Mouse (Mus musculus) kidney, postnatal 0 days (tissue): Measurements from ENCODE around the gene Zbp1. TPM values are rescaled to one million over a fixed set of nuclear protein-coding genes. Genes with fewer than 3 reads are reported as not detected.

Experiments used
- ATAC-seq: fragments of 200-750 bp; cut with Nextera tagmentation; replicated peaks from 2 replicates; pipeline ENCODE4 v1.8.0; 2017; ENCODE audit warnings: low read depth, moderate number of reproducible peaks, moderate TSS enrichment, moderate library complexity; ENCODE audit not compliant: low FRiP score
- DNase-seq: peaks from one replicate; pipeline ENCODE4 v3.0.0-alpha.2; 2016; ENCODE audit warnings: low spot score
- H3K27ac ChIP-seq: fragments of 300-500 bp; sonication (generic); 2 replicates; pipeline ENCODE4 v1.5.1; 2014; ENCODE audit warnings: mild to moderate bottlenecking
- H3K27me3 ChIP-seq: fragments of 300-500 bp; sonication (generic); 2 replicates; pipeline ENCODE4 v1.6.1; 2014; ENCODE audit warnings: low read length, mixed read lengths; ENCODE audit not compliant: insufficient read depth
- H3K36me3 ChIP-seq: fragments of 300-500 bp; sonication (generic); 2 replicates; pipeline ENCODE4 v1.6.1; 2014; ENCODE audit warnings: low read length, mixed read lengths; ENCODE audit not compliant: insufficient read depth
- H3K4me1 ChIP-seq: fragments of 300-500 bp; sonication (generic); replicated peaks from 2 replicates; pipeline ENCODE4 v1.6.1; 2014; ENCODE audit warnings: antibody characterized with exemption, low read length, mixed read lengths; ENCODE audit not compliant: insufficient read depth
- H3K4me2 ChIP-seq: fragments of 300-500 bp; sonication (generic); 2 replicates; pipeline ENCODE4 v1.6.1; 2014; ENCODE audit warnings: mild to moderate bottlenecking, low read length, moderate library complexity, mixed read lengths
- H3K4me3 ChIP-seq: fragments of 300-500 bp; sonication (generic); replicated peaks from 2 replicates; pipeline ENCODE4 v1.5.1; 2014; ENCODE audit warnings: low read depth, low read length
- H3K9ac ChIP-seq: fragments of 300-500 bp; sonication (generic); 2 replicates; pipeline ENCODE4 v1.6.1; 2014; ENCODE audit warnings: low read depth, low read length
- H3K9me3 ChIP-seq: fragments of 300-500 bp; sonication (generic); replicated peaks from 2 replicates; pipeline ENCODE4 v1.6.1; 2016; ENCODE audit warnings: low read length, inconsistent platforms, mixed read lengths
- CTCF ChIP-seq: IDR thresholded peaks from 2 replicates; pipeline ENCODE4 v1.5.1; 2016; ENCODE audit warnings: antibody characterized with exemption, low read depth, mild to moderate bottlenecking, moderate library complexity
- WGBS: fragments of 180-500 bp; shearing (Covaris S2); extraction: QIAGEN DNeasy Blood & Tissue Kit; methylation state at CpG from one replicate; pipeline ENCODE4 v1.1.7; 2014; 5-methylcytosine and 5-hydroxymethylcytosine counted together
- polyA plus RNA-seq: library from polyadenylated mRNA; unstranded; fragments of >200 nt; fragmentation: Nextera tagmentation; extraction: Ambion mirVana; gene quantifications from 2 replicates; pipeline ENCODE4 v1.2.1, GENCODE M21; 2015

Gene Zbp1
- polyA plus RNA-seq, 1 experiment from 2014 or later, result 1.7 TPM

- Histone ChIP-seq H3K4me3 (no peak overlapping the region), H3K27me3 (no peaks in the 10 kb centered on the region), H3K4me2 (no peak overlapping the region), H3K9ac (no peak overlapping the region), H3K9me3 (no peaks in the 10 kb centered on the region), H3K4me1 (no peaks in the 10 kb centered on the region), H3K36me3 (no peaks in the 10 kb centered on the region), H3K27ac (no peak overlapping the region)
- DNase-seq (no peak), ATAC-seq (no peak)
- no peak for TF ChIP-seq CTCF
- 93% methylated on average over 7 of the region's 7 CpGs for WGBS
Measured at GRCm38 (mm10) chr2:173209091-173209815, 9.5 kb downstream of the Zbp1 start.

GRCm38 (mm10) chr2:173207051-173207450 is 11.7 kb downstream of the Zbp1 start:
- whole genome bisulfite sequencing, result 98% methylated on average over 3 of the region's 3 CpGs
- H3K27me3 ChIP-seq, result no peaks in the 10 kb centered on the region
- no peak overlapping the region for H3K4me2 ChIP-seq
- no peaks in the 10 kb centered on the region for H3K9me3 ChIP-seq
- no peak for TF ChIP-seq CTCF
- no peaks in the 10 kb centered on the region for H3K36me3 ChIP-seq
- no peak overlapping the region for H3K9ac ChIP-seq
- H3K4me3 ChIP-seq, result no peak overlapping the region
- H3K27ac ChIP-seq, result no peak overlapping the region
- DNase-seq (no peak), ATAC-seq (no peak)
- H3K4me1 ChIP-seq, result no peaks in the 10 kb centered on the region

GRCm38 (mm10) chr2:173205563-173206099 is 13.1 kb downstream of the Zbp1 start:
- no peaks in the 10 kb centered on the region for H3K4me1 ChIP-seq
- ATAC-seq, result no peak
- no peak overlapping the region for H3K4me3 ChIP-seq
- no peaks in the 10 kb centered on the region for H3K36me3 ChIP-seq
- no peak overlapping the region for H3K27ac ChIP-seq
- H3K9me3 ChIP-seq, result no peaks in the 10 kb centered on the region
- no peak for DNase-seq
- TF ChIP-seq CTCF, result no peak
- no peak overlapping the region for H3K4me2 ChIP-seq
- H3K27me3 ChIP-seq, result no peaks in the 10 kb centered on the region
- WGBS, result 92% methylated on average over 14 of the region's 14 CpGs
- H3K9ac ChIP-seq, result no peak overlapping the region

- ATAC-seq (no peak), DNase-seq (no peak)
- Histone ChIP-seq H3K27ac (no peak overlapping the region), H3K4me3 (no peak overlapping the region), H3K4me2 (no peak overlapping the region), H3K4me1 (no peaks in the 10 kb centered on the region), H3K9me3 (no peaks in the 10 kb centered on the region), H3K27me3 (no peaks in the 10 kb centered on the region), H3K36me3 (no peaks in the 10 kb centered on the region), H3K9ac (no peak overlapping the region)
- WGBS, result 59% methylated on average over 4 of the region's 4 CpGs
- TF ChIP-seq CTCF, result no peak
Measured at GRCm38 (mm10) chr2:173204671-173205070, 14.1 kb downstream of the Zbp1 start.

- no peaks in the 10 kb centered on the region for H3K9me3 ChIP-seq
- DNase-seq (no peak), ATAC-seq (no peak)
- no peak for TF ChIP-seq CTCF
- H3K27ac ChIP-seq, result no peak overlapping the region
- no peaks in the 10 kb centered on the region for H3K36me3 ChIP-seq
- no peaks in the 10 kb centered on the region for H3K4me1 ChIP-seq
- no peak overlapping the region for H3K4me2 ChIP-seq
- no peaks in the 10 kb centered on the region for H3K27me3 ChIP-seq
- H3K4me3 ChIP-seq, result no peak overlapping the region
- no peak overlapping the region for H3K9ac ChIP-seq
- 94% methylated on average over 3 of the region's 3 CpGs for WGBS
Measured at GRCm38 (mm10) chr2:173203726-173204125, 15.0 kb downstream of the Zbp1 start.

- H3K9ac ChIP-seq, result no peak overlapping the region
- no peaks in the 10 kb centered on the region for H3K36me3 ChIP-seq
- WGBS, result 77% methylated on average over 19 of the region's 19 CpGs
- ATAC-seq, result no peak
- no peaks in the 10 kb centered on the region for H3K9me3 ChIP-seq
- no peak overlapping the region for H3K27ac ChIP-seq
- no peak overlapping the region for H3K4me2 ChIP-seq
- DNase-seq, result no peak
- TF ChIP-seq CTCF, result no peak
- H3K27me3 ChIP-seq, result no peaks in the 10 kb centered on the region
- H3K4me1 ChIP-seq, result no peaks in the 10 kb centered on the region
- no peak overlapping the region for H3K4me3 ChIP-seq
Measured at GRCm38 (mm10) chr2:173202924-173203689, 15.6 kb downstream of the Zbp1 start.
